Mouse (Mus musculus): ENCODE results near the gene Sparcl1. TPM values are rescaled to one million over a fixed set of nuclear protein-coding genes. Genes with fewer than 3 reads are reported as not detected.

Sparcl1 gene
- polyA plus RNA-seq, 1 experiment from 2014 or later = 77.5 TPM

- Histone ChIP-seq H3K36me3 (ENCODE audit: insufficient read depth, low read length) (no peaks in the 10 kb centered on the region), H3K9me3 (replicated peaks; ENCODE audit: low read length) (no peaks in the 10 kb centered on the region), H3K4me1 (replicated peaks; ENCODE audit: insufficient read depth, low read length) (0 out of 2 replicates have a peak, but pooled peaks cover 3% of the 10 kb centered on the region), H3K4me2 (ENCODE audit: low read length) (no peak overlapping the region), H3K27ac (no peak overlapping the region), H3K27me3 (ENCODE audit: insufficient read depth, low read length) (no peaks in the 10 kb centered on the region), H3K9ac (ENCODE audit: low read depth, low read length) (no peak overlapping the region), H3K4me3 (replicated peaks; ENCODE audit: low read depth, low read length) (no peak overlapping the region)
- WGBS = 80% methylated on average over 5 of the region's 5 CpGs
- no peak for TF ChIP-seq CTCF (IDR thresholded peaks at IDR 0.05; ENCODE audit: low read depth)
- no peak for DNase-seq (ENCODE audit: low spot score)
- ATAC-seq (replicated peaks; ENCODE audit: low FRiP score, low read depth) = peak; percentile 91
Observed at GRCm38 (mm10) chr5:104073602-104074001, 39.9 kb downstream of the Sparcl1 start.

GRCm38 (mm10) chr5:104072272-104072886 lies 41.2 kb downstream of the Sparcl1 start:
- no peak for TF ChIP-seq CTCF (IDR thresholded peaks at IDR 0.05; ENCODE audit: low read depth)
- Histone ChIP-seq H3K9ac (ENCODE audit: low read depth, low read length) (no peak overlapping the region), H3K4me1 (replicated peaks; ENCODE audit: insufficient read depth, low read length) (0 out of 2 replicates have a peak, but pooled peaks cover 3% of the 10 kb centered on the region), H3K4me3 (replicated peaks; ENCODE audit: low read depth, low read length) (no peak overlapping the region), H3K27me3 (ENCODE audit: insufficient read depth, low read length) (no peaks in the 10 kb centered on the region), H3K36me3 (ENCODE audit: insufficient read depth, low read length) (no peaks in the 10 kb centered on the region), H3K27ac (peak overlapping the region; percentile 66), H3K4me2 (ENCODE audit: low read length) (no peak overlapping the region), H3K9me3 (replicated peaks; ENCODE audit: low read length) (no peaks in the 10 kb centered on the region)
- DNase-seq (ENCODE audit: low spot score) (peak; percentile 85), ATAC-seq (replicated peaks; ENCODE audit: low FRiP score, low read depth) (peak; percentile 94)
- WGBS = 27% methylated on average over 6 of the region's 8 CpGs

- no peak overlapping the region for H3K9ac ChIP-seq (ENCODE audit: low read depth, low read length)
- no peaks in the 10 kb centered on the region for H3K9me3 ChIP-seq (replicated peaks; ENCODE audit: low read length)
- 71% methylated on average over 4 of the region's 4 CpGs for WGBS
- TF ChIP-seq CTCF (IDR thresholded peaks at IDR 0.05; ENCODE audit: low read depth) = no peak
- no peak for DNase-seq (ENCODE audit: low spot score)
- H3K36me3 ChIP-seq (ENCODE audit: insufficient read depth, low read length) = no peaks in the 10 kb centered on the region
- H3K4me1 ChIP-seq (replicated peaks; ENCODE audit: insufficient read depth, low read length) = 0 out of 2 replicates have a peak, but pooled peaks cover 3% of the 10 kb centered on the region
- no peak overlapping the region for H3K27ac ChIP-seq
- no peaks in the 10 kb centered on the region for H3K27me3 ChIP-seq (ENCODE audit: insufficient read depth, low read length)
- ATAC-seq (replicated peaks; ENCODE audit: low FRiP score, low read depth) = no peak
- no peak overlapping the region for H3K4me3 ChIP-seq (replicated peaks; ENCODE audit: low read depth, low read length)
- no peak overlapping the region for H3K4me2 ChIP-seq (ENCODE audit: low read length)
Observed at GRCm38 (mm10) chr5:104071048-104071447, 42.5 kb downstream of the Sparcl1 start.

- DNase-seq (ENCODE audit: low spot score) (peak; percentile 44), ATAC-seq (replicated peaks; ENCODE audit: low FRiP score, low read depth) (no peak)
- H3K4me2 ChIP-seq (ENCODE audit: low read length) = no peak overlapping the region
- no peaks in the 10 kb centered on the region for H3K9me3 ChIP-seq (replicated peaks; ENCODE audit: low read length)
- 87% methylated on average over 7 of the region's 7 CpGs for WGBS
- 0 out of 2 replicates have a peak, but pooled peaks cover 3% of the 10 kb centered on the region for H3K4me1 ChIP-seq (replicated peaks; ENCODE audit: insufficient read depth, low read length)
- H3K36me3 ChIP-seq (ENCODE audit: insufficient read depth, low read length) = peaks cover 8% of the 10 kb centered on the region
- H3K9ac ChIP-seq (ENCODE audit: low read depth, low read length) = no peak overlapping the region
- H3K4me3 ChIP-seq (replicated peaks; ENCODE audit: low read depth, low read length) = no peak overlapping the region
- TF ChIP-seq CTCF (IDR thresholded peaks at IDR 0.05; ENCODE audit: low read depth) = peak; percentile 69
- no peaks in the 10 kb centered on the region for H3K27me3 ChIP-seq (ENCODE audit: insufficient read depth, low read length)
- no peak overlapping the region for H3K27ac ChIP-seq
Observed at GRCm38 (mm10) chr5:104068751-104069150, 44.8 kb downstream of the Sparcl1 start.

- Histone ChIP-seq H3K27me3 (ENCODE audit: insufficient read depth, low read length) (no peaks in the 10 kb centered on the region), H3K27ac (no peak overlapping the region), H3K4me2 (ENCODE audit: low read length) (no peak overlapping the region), H3K9ac (ENCODE audit: low read depth, low read length) (no peak overlapping the region), H3K4me1 (replicated peaks; ENCODE audit: insufficient read depth, low read length) (no peaks in the 10 kb centered on the region), H3K4me3 (replicated peaks; ENCODE audit: low read depth, low read length) (no peak overlapping the region), H3K36me3 (ENCODE audit: insufficient read depth, low read length) (peaks cover 31% of the 10 kb centered on the region), H3K9me3 (replicated peaks; ENCODE audit: low read length) (no peaks in the 10 kb centered on the region)
- no peak for TF ChIP-seq CTCF (IDR thresholded peaks at IDR 0.05; ENCODE audit: low read depth)
- no peak for DNase-seq (ENCODE audit: low spot score)
- 92% methylated on average over 11 of the region's 11 CpGs for WGBS
- ATAC-seq (replicated peaks; ENCODE audit: low FRiP score, low read depth) = no peak
Observed at GRCm38 (mm10) chr5:104062773-104063551, 50.6 kb downstream of the Sparcl1 start.

- Histone ChIP-seq H3K27ac (no peak overlapping the region), H3K4me3 (replicated peaks; ENCODE audit: low read depth, low read length) (no peak overlapping the region), H3K27me3 (ENCODE audit: insufficient read depth, low read length) (no peaks in the 10 kb centered on the region), H3K9me3 (replicated peaks; ENCODE audit: low read length) (no peaks in the 10 kb centered on the region), H3K9ac (ENCODE audit: low read depth, low read length) (no peak overlapping the region), H3K4me1 (replicated peaks; ENCODE audit: insufficient read depth, low read length) (no peaks in the 10 kb centered on the region), H3K36me3 (ENCODE audit: insufficient read depth, low read length) (peaks cover 31% of the 10 kb centered on the region), H3K4me2 (ENCODE audit: low read length) (no peak overlapping the region)
- TF ChIP-seq CTCF (IDR thresholded peaks at IDR 0.05; ENCODE audit: low read depth) = no peak
- DNase-seq (ENCODE audit: low spot score) (no peak), ATAC-seq (replicated peaks; ENCODE audit: low FRiP score, low read depth) (no peak)
- 91% methylated on average over 13 of the region's 13 CpGs for WGBS
Observed at GRCm38 (mm10) chr5:104061936-104062772, 51.4 kb downstream of the Sparcl1 start.
